Mouse (Mus musculus) layer of hippocampus, adult 9-10 months (tissue): Measurements from ENCODE around the gene Dirc2.

Experiments used
- DNase-seq: peaks from one replicate; pipeline ENCODE4 v3.0.0; 2022; ENCODE audit warnings: low spot score

Dirc2 gene

GRCm38 (mm10) chr16:35772598-35772997 lies 3.4 kb upstream of the Dirc2 start:
- no peak for DNase-seq

GRCm38 (mm10) chr16:35771606-35772005 lies 2.5 kb upstream of the Dirc2 start:
- no peak for DNase-seq

GRCm38 (mm10) chr16:35771141-35771540 lies 2.0 kb upstream of the Dirc2 start:
- DNase-seq = no peak

GRCm38 (mm10) chr16:35769878-35770657 lies 912 bp upstream of the Dirc2 start, which contains the start of gene Hspbap1:
Hspbap1 (plus strand) TSS chr16:35770375.
- DNase-seq = peak; percentile 63

GRCm38 (mm10) chr16:35768469-35768784 lies 729 bp downstream of the Dirc2 start:
- no peak for DNase-seq

- DNase-seq = no peak
Observed at GRCm38 (mm10) chr16:35766366-35766765, 2.8 kb downstream of the Dirc2 start.

GRCm38 (mm10) chr16:35765449-35765848 lies 3.7 kb downstream of the Dirc2 start:
- DNase-seq = no peak

GRCm38 (mm10) chr16:35764941-35765340 lies 4.2 kb downstream of the Dirc2 start:
- DNase-seq = no peak

- no peak for DNase-seq
Observed at GRCm38 (mm10) chr16:35763590-35764296, 5.4 kb downstream of the Dirc2 start.

- DNase-seq = no peak
Observed at GRCm38 (mm10) chr16:35759401-35759800, 9.8 kb downstream of the Dirc2 start.

- no peak for DNase-seq
Observed at GRCm38 (mm10) chr16:35756697-35757096, 12.5 kb downstream of the Dirc2 start.

- DNase-seq = no peak
Observed at GRCm38 (mm10) chr16:35755502-35756334, 13.4 kb downstream of the Dirc2 start.

- DNase-seq = no peak
Observed at GRCm38 (mm10) chr16:35753926-35754325, 15.2 kb downstream of the Dirc2 start.

GRCm38 (mm10) chr16:35751841-35752240 lies 17.3 kb downstream of the Dirc2 start:
- no peak for DNase-seq

GRCm38 (mm10) chr16:35749385-35749784 lies 19.8 kb downstream of the Dirc2 start:
- DNase-seq = no peak

GRCm38 (mm10) chr16:35748237-35748603 lies 20.9 kb downstream of the Dirc2 start:
- no peak for DNase-seq

GRCm38 (mm10) chr16:35747417-35748236 lies 21.5 kb downstream of the Dirc2 start:
- no peak for DNase-seq

GRCm38 (mm10) chr16:35742251-35742937 lies 26.8 kb downstream of the Dirc2 start:
- DNase-seq = no peak

- no peak for DNase-seq
Observed at GRCm38 (mm10) chr16:35741621-35742020, 27.5 kb downstream of the Dirc2 start.

GRCm38 (mm10) chr16:35740943-35741342 lies 28.2 kb downstream of the Dirc2 start:
- no peak for DNase-seq

GRCm38 (mm10) chr16:35740357-35740756 lies 28.8 kb downstream of the Dirc2 start:
- no peak for DNase-seq
